Mouse (Mus musculus): ENCODE results near the gene Phip. TPM values are rescaled to one million over a fixed set of nuclear protein-coding genes. Genes with fewer than 3 reads are reported as not detected.

Phip gene
- polyA plus RNA-seq, 1 experiment: 25.3 TPM

- no peak for TF ChIP-seq CTCF (IDR thresholded peaks at IDR 0.05; ENCODE audit: control insufficient read depth, insufficient read depth, low read length)
- no peak for TF ChIP-seq POLR2A (IDR thresholded peaks at IDR 0.05; ENCODE audit: borderline replicate concordance, control insufficient read depth, low read depth, low read length)
- WGBS: 71% methylated on average over 4 of the region's 4 CpGs
- no peaks in the 10 kb centered on the region; the same call in 1 of the 2 replicates for H3K4me1 ChIP-seq (ENCODE audit: control insufficient read depth, insufficient read depth, low read length)
- no peak overlapping the region for H3K27ac ChIP-seq (ENCODE audit: control insufficient read depth, insufficient read depth, low read depth, low read length, poor library complexity)
- no peak overlapping the region for H3K4me3 ChIP-seq (replicated peaks; ENCODE audit: control insufficient read depth, low read depth, low read length)
Observed at GRCm38 (mm10) chr9:82831891-82832290, 143.4 kb downstream of the Phip start.

GRCm38 (mm10) chr9:82829693-82830430 is 145.5 kb downstream of the Phip start:
- H3K4me3 ChIP-seq (replicated peaks; ENCODE audit: control insufficient read depth, low read depth, low read length): peak overlapping the region; percentile 88
- WGBS: under 1% methylated on average over 65 of the region's 65 CpGs
- peak; percentile 20; the same call in 1 of the 2 replicates for TF ChIP-seq POLR2A (IDR thresholded peaks at IDR 0.05; ENCODE audit: borderline replicate concordance, control insufficient read depth, low read depth, low read length)
- no peak; the same call in 1 of the 2 replicates for TF ChIP-seq CTCF (IDR thresholded peaks at IDR 0.05; ENCODE audit: control insufficient read depth, insufficient read depth, low read length)
- peak overlapping the region; percentile 3; the same call in 1 of the 2 replicates for H3K27ac ChIP-seq (ENCODE audit: control insufficient read depth, insufficient read depth, low read depth, low read length, poor library complexity)
- H3K4me1 ChIP-seq (ENCODE audit: control insufficient read depth, insufficient read depth, low read length): no peaks in the 10 kb centered on the region; the same call in 1 of the 2 replicates

- TF ChIP-seq CTCF (IDR thresholded peaks at IDR 0.05; ENCODE audit: control insufficient read depth, insufficient read depth, low read length) (no peak), POLR2A (IDR thresholded peaks at IDR 0.05; ENCODE audit: borderline replicate concordance, control insufficient read depth, low read depth, low read length) (no peak)
- Histone ChIP-seq H3K4me1 (ENCODE audit: control insufficient read depth, insufficient read depth, low read length) (no peaks in the 10 kb centered on the region; the same call in 1 of the 2 replicates), H3K4me3 (replicated peaks; ENCODE audit: control insufficient read depth, low read depth, low read length) (peak within 1 kb of the TSS; percentile 88), H3K27ac (ENCODE audit: control insufficient read depth, insufficient read depth, low read depth, low read length, poor library complexity) (peak within 1 kb of the TSS; percentile 3; the same call in 1 of the 2 replicates)
- WGBS: 10% methylated on average over 20 of the region's 20 CpGs
Observed at GRCm38 (mm10) chr9:82829007-82829689, 146.2 kb downstream of the Phip start, which contains the start of gene Irak1bp1. TSS of gene Irak1bp1 (plus strand) at chr9:82829540.

- no peak overlapping the region for H3K4me3 ChIP-seq (replicated peaks; ENCODE audit: control insufficient read depth, low read depth, low read length)
- 90% methylated on average over 6 of the region's 6 CpGs for WGBS
Observed at GRCm38 (mm10) chr9:82826426-82826825, 148.9 kb downstream of the Phip start.

More at GRCm38 (mm10) chr9:82826426-82826825, 148.9 kb downstream of the Phip start:
- Histone ChIP-seq H3K27ac (ENCODE audit: control insufficient read depth, insufficient read depth, low read depth, low read length, poor library complexity) (no peak overlapping the region; the same call in 1 of the 2 replicates), H3K4me1 (ENCODE audit: control insufficient read depth, insufficient read depth, low read length) (no peaks in the 10 kb centered on the region; the same call in 1 of the 2 replicates)
- TF ChIP-seq POLR2A (IDR thresholded peaks at IDR 0.05; ENCODE audit: borderline replicate concordance, control insufficient read depth, low read depth, low read length) (no peak), CTCF (IDR thresholded peaks at IDR 0.05; ENCODE audit: control insufficient read depth, insufficient read depth, low read length) (no peak)

Other genes with a start within 250 kb of the Phip start
- gene Irak1bp1, start 146.0 kb downstream of the Phip start, polyA plus RNA-seq (2011; ENCODE audit: insufficient read depth, insufficient read length, low replicate concordance, missing spikeins): 3.5 TPM in 1 of 2 replicates, not detected in the other
- 37.0 and 37.6 TPM in 2 replicates for gene Hmgn3, start 171.2 kb upstream of the Phip start, polyA plus RNA-seq (2011; ENCODE audit: insufficient read depth, insufficient read length, low replicate concordance, missing spikeins)